Mouse (Mus musculus): ENCODE results near the gene Nlgn3. TPM values are rescaled to one million over a fixed set of nuclear protein-coding genes. Genes with fewer than 3 reads are reported as not detected.

Nlgn3 gene
- 76.6 and 95.6 TPM in 2 replicates for polyA plus RNA-seq (2021; fragmentation: Nextera tagmentation)
- long read RNA-seq, experiment 1, full-length matches to known transcripts, result 12 of 97 reads
- long read RNA-seq, experiment 1, partial matches to known transcripts, result 6 of 97 reads
- long read RNA-seq, experiment 1, other reads (novel, unspliced or antisense), result 79 of 97 reads
- long read RNA-seq, experiment 2, partial matches to known transcripts, result 1 of 93 reads
- long read RNA-seq, experiment 2, other reads (novel, unspliced or antisense), result 92 of 93 reads

DNA sequence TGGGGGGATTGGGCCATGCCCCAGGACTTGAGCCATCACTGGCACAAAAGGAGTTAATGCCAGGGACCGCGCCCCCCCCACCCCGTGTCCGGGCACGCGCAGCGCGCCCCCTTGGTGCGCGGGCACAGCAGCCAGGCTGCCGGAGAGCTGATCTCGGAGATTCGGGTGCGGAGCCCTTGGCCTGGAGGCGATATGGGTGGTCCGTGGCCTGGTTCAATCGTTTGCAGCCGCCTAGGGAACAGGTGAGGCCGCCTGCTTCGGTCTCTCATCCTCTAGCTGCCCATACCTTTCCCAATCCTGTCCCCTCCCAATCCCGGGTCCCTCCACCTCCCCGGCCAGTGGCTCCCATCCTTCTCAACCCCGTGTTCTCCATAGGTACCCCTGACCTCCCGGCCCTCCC lies at the start of gene Nlgn3:
Gene Nlgn3 (plus strand): TSS at position 114 of the 400 bp plus-strand sequence.

DNA sequence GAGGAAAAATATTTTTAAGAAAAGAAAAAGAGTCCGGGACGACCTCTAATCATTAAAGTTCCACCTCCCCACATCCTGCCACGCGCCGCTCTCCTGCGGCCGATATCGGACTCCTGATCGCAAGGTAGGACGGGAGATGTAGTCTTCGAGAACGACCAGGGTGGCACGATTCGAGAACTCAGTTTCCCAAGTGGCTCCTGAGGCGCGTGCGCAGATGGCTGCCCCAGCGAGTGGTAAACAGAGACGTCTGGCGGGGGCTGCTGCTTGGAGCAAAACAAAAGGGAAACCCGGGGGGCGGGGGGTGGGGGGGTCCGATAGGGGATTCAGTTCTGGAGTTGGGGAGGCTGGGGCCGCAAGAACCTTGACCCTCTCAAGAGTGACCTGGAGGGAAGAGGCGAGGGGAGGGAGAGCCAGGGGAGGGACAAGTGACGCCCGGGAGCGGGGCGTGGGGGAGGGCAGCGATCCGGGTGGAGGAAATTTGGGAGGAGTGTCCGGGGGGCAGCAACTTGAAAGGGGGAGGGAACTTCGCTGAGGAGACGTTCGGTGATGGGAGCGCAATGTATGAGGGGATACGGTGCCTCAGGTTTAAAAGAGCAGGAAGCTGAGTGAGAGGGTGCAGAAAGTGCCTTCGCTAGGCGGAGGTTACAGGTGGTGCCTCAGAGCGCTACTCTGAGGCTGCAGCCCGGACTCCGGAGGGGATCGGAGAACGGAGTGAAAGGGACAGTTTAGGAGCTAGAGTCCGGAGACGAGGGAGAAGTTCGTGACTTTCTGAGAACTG lies 44.8 kb upstream of the Nlgn3 start, which contains the start of gene Foxo4:
Gene Foxo4 (plus strand): TSS at position 577 of the 778 bp plus-strand sequence.

DNA sequence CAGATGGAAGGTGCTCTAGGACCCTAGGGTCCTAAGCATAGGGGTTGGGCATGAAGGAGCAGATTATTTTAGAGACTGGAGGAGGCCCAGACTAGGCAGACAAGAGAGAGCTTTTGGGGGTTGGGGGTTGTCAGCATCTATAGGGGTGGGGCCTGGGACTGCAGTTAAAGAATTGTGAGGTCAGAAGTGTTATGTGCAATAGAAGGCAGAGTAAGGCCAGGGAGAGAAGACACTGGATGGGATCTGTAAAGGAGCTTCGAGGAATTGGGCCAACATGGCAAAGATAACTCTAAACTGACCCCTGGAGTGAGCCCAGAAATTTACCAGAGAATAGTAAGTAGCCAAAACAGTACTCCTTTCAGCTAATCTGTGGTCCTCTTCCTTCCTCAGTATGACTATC lies 35.1 kb upstream of the Nlgn3 start, which contains the start of gene Gm614:
Gene Gm614 (minus strand): TSS at position 101 of the 400 bp plus-strand sequence.

DNA sequence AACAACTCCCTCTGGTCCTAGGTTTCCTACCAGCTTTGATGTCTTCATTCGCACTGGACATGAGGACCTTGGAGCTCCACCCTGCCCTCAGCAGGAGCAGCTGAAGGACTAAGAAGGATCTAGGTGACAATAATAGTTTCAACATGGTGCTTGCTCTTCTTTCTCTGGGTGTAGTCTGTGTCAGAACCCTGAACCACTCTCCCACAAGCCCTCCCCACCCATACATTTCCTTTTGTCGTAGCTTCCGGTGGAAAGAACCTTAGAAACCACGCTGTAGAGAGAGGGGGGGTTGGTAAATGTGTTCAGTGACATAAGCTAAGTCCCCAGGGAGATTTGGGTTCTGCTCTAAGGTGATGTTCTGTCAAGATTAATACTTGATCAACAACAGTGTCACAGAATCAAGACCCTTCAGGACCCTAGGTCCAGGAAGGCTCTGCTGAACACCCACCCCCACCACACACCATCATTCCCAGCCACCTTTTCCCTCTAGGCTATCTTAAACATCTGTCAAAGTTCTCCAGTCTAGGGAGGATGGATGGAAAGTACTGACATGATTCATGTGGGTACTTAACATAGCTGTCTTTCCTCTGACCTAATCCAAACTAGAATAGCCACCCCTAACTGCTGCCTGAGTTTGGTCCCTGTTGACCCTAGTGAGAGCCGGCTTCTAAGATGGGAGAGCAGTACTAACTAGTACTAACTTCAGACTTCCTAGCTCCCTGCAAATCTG lies 30.8 kb upstream of the Nlgn3 start, which contains the start of gene Il2rg:
Gene Il2rg (minus strand): TSS at position 231 of the 730 bp plus-strand sequence.

DNA sequence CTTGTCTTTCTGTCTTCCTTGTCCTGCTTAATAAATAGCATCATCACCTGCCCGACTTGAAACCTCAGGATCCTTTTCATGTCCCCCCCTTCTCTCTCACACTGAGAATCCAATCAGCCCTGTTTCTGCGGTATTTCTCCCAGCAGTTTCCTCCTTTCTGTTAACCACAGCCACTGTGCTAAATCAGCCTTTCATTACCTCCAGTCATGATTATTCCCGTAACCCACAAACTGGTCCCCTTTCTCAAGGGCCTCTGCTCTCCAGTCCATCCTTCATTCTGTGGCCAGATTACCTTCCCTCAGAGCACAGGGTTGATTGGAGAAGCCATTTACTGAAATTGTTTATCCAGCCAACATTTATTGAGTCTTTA lies 30.2 kb upstream of the Nlgn3 start, which contains the start of gene Gm20489:
Gene Gm20489 (minus strand): TSS at position 269 of the 370 bp plus-strand sequence.

DNA sequence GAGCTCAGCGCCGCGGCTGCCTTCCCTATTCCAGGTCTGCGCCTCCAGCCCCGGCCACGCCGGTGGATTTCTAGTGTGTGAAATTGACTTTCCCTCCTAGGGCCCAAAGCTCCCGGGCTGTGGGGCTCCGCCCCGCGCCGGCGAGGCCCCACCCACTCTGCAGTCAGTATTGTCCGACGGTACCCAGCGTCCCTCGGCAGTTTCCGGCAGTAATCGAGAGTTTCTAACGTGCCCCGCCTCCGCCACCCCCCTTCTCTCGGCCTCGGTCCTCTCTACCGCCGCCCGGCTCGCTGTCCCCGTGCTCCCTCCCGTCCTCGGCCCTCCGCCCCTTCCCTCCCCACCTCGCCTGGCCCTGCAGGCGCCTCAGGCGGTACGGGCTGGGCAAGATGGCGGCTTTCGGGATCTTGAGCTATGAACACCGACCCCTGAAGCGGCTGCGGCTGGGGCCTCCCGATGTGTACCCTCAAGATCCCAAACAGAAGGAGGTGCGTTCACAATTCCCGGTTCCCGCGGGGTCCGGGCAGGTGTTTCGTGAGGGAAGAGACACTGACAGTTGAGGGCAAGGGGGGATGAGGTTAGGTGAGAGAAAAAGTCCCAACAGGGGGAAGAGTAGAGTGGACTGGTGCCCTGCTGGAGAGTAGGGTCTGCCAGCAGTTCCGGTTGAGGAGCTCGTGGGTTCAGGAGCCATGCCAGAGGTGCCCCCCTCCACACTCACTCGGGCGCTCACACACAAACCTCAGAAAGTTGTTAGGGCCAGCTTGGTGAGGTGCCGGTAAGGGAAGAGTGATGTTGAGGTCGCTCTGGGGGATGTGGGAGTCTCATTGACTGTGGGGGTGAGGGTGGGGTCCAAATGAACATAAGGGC lies 24.9 kb upstream of the Nlgn3 start, which contains the start of gene Med12:
Gene Med12 (plus strand): TSS at position 156 of the 864 bp plus-strand sequence.

Other genes starting within 250 kb of the Nlgn3 start
- gene Tex11, start 239.5 kb upstream of the Nlgn3 start, polyA plus RNA-seq (2021; fragmentation: Nextera tagmentation), result 0.10 and 0.11 TPM in 2 replicates
- gene Slc7a3, start 213.1 kb upstream of the Nlgn3 start, polyA plus RNA-seq (2021; fragmentation: Nextera tagmentation), result 8.1 and 10.4 TPM in 2 replicates
- 33.6 and 36.7 TPM in 2 replicates for gene Snx12, start 76.6 kb upstream of the Nlgn3 start, polyA plus RNA-seq (2021; fragmentation: Nextera tagmentation)
- gene Foxo4, start 44.6 kb upstream of the Nlgn3 start, polyA plus RNA-seq (2021; fragmentation: Nextera tagmentation), result 0.30 and 0.69 TPM in 2 replicates
- gene Gm614, start 35.2 kb upstream of the Nlgn3 start, polyA plus RNA-seq (2021; fragmentation: Nextera tagmentation), result not detected in 2 replicates
- 1.4 and 1.5 TPM in 2 replicates for gene Il2rg, start 30.9 kb upstream of the Nlgn3 start, polyA plus RNA-seq (2021; fragmentation: Nextera tagmentation)
- gene Gm20489, start 30.1 kb upstream of the Nlgn3 start, polyA plus RNA-seq (2021; fragmentation: Nextera tagmentation), result not detected in 2 replicates
- 2.8 and 3.1 TPM in 2 replicates for gene Med12, start 25.1 kb upstream of the Nlgn3 start, polyA plus RNA-seq (2021; fragmentation: Nextera tagmentation)
- 20.8 and 25.4 TPM in 2 replicates for gene Gjb1, start 77.2 kb downstream of the Nlgn3 start, polyA plus RNA-seq (2021; fragmentation: Nextera tagmentation)
- gene Zmym3, start 121.7 kb downstream of the Nlgn3 start, polyA plus RNA-seq (2021; fragmentation: Nextera tagmentation), result 18.6 and 26.8 TPM in 2 replicates
- 71.9 and 81.3 TPM in 2 replicates for gene Nono, start 130.2 kb downstream of the Nlgn3 start, polyA plus RNA-seq (2021; fragmentation: Nextera tagmentation)
- not detected in 2 replicates for gene Itgb1bp2, start 149.9 kb downstream of the Nlgn3 start, polyA plus RNA-seq (2021; fragmentation: Nextera tagmentation)
- gene Taf1, start 233.6 kb downstream of the Nlgn3 start, polyA plus RNA-seq (2021; fragmentation: Nextera tagmentation), result 5.4 and 7.1 TPM in 2 replicates

Measured in left cerebral cortex, adult 6 months (tissue).